Mouse (Mus musculus) heart, adult 2 months (tissue): ENCODE measurements at regions not wholly inside any gene's neighbourhood (a gene's known extent, or its start where the extent isn't known, plus 50 kb on each side); places are given as distances from the start of the nearest gene placed in this dataset.
A peak's percentile ranks its signal among the peaks of the same experiment; 100 is the strongest.
"Not testable (repeated sequence)": the region's sequence is repeated elsewhere in the genome, so short reads cannot be mapped to it uniquely, and the experiment has no call there.

Experiments
- DNase-seq, 2 experiments: peaks; one replicate each; pipeline ENCODE4 v3.0.0; 2021
- H3K27ac ChIP-seq: fragments of 200-600 bp; 2 replicates; pipeline ENCODE4 v1.8.1; 2022
- H3K27me3 ChIP-seq: fragments of 200-500 bp; 2 replicates; pipeline ENCODE4 v1.6.1; 2012; ENCODE audit warnings: mild to moderate bottlenecking, low read length, inconsistent platforms, mixed read lengths; ENCODE audit not compliant: control insufficient read depth, insufficient read depth
- H3K36me3 ChIP-seq: fragments of 200-500 bp; 2 replicates; pipeline ENCODE4 v1.6.1; 2012; ENCODE audit warnings: low read length, inconsistent platforms; ENCODE audit not compliant: control insufficient read depth, insufficient read depth
- H3K4me1 ChIP-seq: fragments of 200-500 bp; 2 replicates; pipeline ENCODE4 v1.6.1; 2011; ENCODE audit warnings: low read length; ENCODE audit not compliant: control insufficient read depth, insufficient read depth
- H3K4me3 ChIP-seq: fragments of 200-600 bp; 2 replicates; pipeline ENCODE4 v1.8.1; 2022
- H3K79me2 ChIP-seq: fragments of 200-500 bp; replicated peaks from 2 replicates; pipeline ENCODE4 v1.6.1; 2012; ENCODE audit warnings: mild to moderate bottlenecking, inconsistent platforms, low read length, moderate library complexity, mixed read lengths; ENCODE audit not compliant: control insufficient read depth, insufficient read depth
- H3K9ac ChIP-seq: fragments of 200-500 bp; 2 replicates; pipeline ENCODE4 v1.6.1; 2012; ENCODE audit warnings: low read depth, mild to moderate bottlenecking, control low read depth, inconsistent platforms, low read length, mixed read lengths
- CTCF ChIP-seq: fragments of 200-600 bp; IDR thresholded peaks from 2 replicates; pipeline ENCODE4 v1.8.1; 2022; ENCODE audit warnings: antibody characterized with exemption, mild to moderate bottlenecking, moderate library complexity
- EP300 ChIP-seq: fragments of 200-500 bp; IDR thresholded peaks from 2 replicates; pipeline ENCODE4 v1.6.1; 2011; ENCODE audit warnings: low read depth, low read length, control low read depth; ENCODE audit not compliant: insufficient read depth
- POLR2A ChIP-seq: fragments of 200-500 bp; IDR thresholded peaks from 2 replicates; pipeline ENCODE4 v1.6.1; 2011; ENCODE audit warnings: mild to moderate bottlenecking, low read depth, low read length, control low read depth; ENCODE audit not compliant: insufficient read depth
- WGBS: fragments of 180-500 bp; shearing (Covaris S2); methylation state at CpG from one replicate; pipeline ENCODE4 v1.1.7; 2018; 5-methylcytosine and 5-hydroxymethylcytosine counted together
- intact Hi-C: fragments of 180-260 bp; cut with DNase I; formaldehyde crosslinking; loops from one replicate; pipeline ENCODE4 v1.15.1; 2025

DNA sequence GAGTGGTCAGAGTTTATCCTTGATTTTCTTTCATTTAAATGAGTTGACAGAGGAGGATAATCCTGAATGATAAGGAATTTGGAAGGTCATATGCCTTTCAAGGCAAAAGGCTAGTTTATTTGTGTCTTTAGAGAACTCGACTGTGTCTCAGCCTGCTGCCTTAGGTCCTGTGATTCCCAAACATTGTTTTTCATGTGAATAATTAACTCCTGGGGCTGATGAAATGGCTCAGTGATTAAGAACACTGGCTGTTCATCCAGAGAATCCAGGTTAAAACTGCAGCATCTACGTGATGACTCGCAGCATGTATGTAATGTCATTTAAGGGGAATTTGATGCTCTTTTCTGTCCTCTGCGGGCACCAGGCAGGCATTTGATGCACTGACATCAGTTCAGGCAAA, 1004.2 kb downstream of the Adgrl3 start:
- Histone ChIP-seq H3K9ac (no peak overlapping the region), H3K4me1 (no peaks in the 10 kb centered on the region), H3K36me3 (no peaks in the 10 kb centered on the region), H3K79me2 (no peaks in the 10 kb centered on the region), H3K27me3 (no peaks in the 10 kb centered on the region), H3K27ac (no peak overlapping the region), H3K4me3 (no peak overlapping the region)
- WGBS = 69% methylated on average over 4 of the region's 4 CpGs
- DNase-seq = no peak
- TF ChIP-seq EP300 = no peak
- TF ChIP-seq POLR2A = no peak
- no peak for TF ChIP-seq CTCF
- intact Hi-C loops = no loop called here

- Histone ChIP-seq H3K36me3 (no peaks in the 10 kb centered on the region), H3K9ac (no peak overlapping the region), H3K4me3 (no peak overlapping the region), H3K27me3 (no peaks in the 10 kb centered on the region), H3K79me2 (no peaks in the 10 kb centered on the region), H3K27ac (no peak overlapping the region), H3K4me1 (no peaks in the 10 kb centered on the region)
- 61% methylated on average over 7 of the region's 7 CpGs for WGBS
- peak in 1 of 2 experiments; percentile 10 for DNase-seq
- TF ChIP-seq CTCF (no peak), EP300 (no peak), POLR2A (no peak)
- intact Hi-C loops = no loop called here
Measured at GRCm38 (mm10) chr5:82034776-82035175, 1014.8 kb downstream of the Adgrl3 start.

GRCm38 (mm10) chr5:82046106-82046505, 1026.2 kb downstream of the Adgrl3 start:
- no peak for DNase-seq
- 57% methylated on average over 2 of the region's 2 CpGs for WGBS
- H3K4me1 ChIP-seq = no peaks in the 10 kb centered on the region
- H3K27me3 ChIP-seq = no peaks in the 10 kb centered on the region
- no peaks in the 10 kb centered on the region for H3K36me3 ChIP-seq
- TF ChIP-seq POLR2A = no peak
- no peak for TF ChIP-seq EP300
- no peak for TF ChIP-seq CTCF
- intact Hi-C loops = no loop called here
- H3K79me2 ChIP-seq = no peaks in the 10 kb centered on the region
- no peak overlapping the region for H3K9ac ChIP-seq
- H3K4me3 ChIP-seq = no peak overlapping the region
- no peak overlapping the region for H3K27ac ChIP-seq

GRCm38 (mm10) chr5:82059108-82059838, 1039.3 kb downstream of the Adgrl3 start:
- intact Hi-C loops = no loop called here
- Histone ChIP-seq H3K4me3 (no peak overlapping the region), H3K27me3 (no peaks in the 10 kb centered on the region), H3K79me2 (no peaks in the 10 kb centered on the region), H3K27ac (no peak overlapping the region), H3K36me3 (no peaks in the 10 kb centered on the region), H3K9ac (no peak overlapping the region), H3K4me1 (no peaks in the 10 kb centered on the region)
- TF ChIP-seq EP300 (no peak), CTCF (no peak), POLR2A (no peak)
- WGBS = 86% methylated on average over 2 of the region's 2 CpGs
- no peak for DNase-seq

DNA sequence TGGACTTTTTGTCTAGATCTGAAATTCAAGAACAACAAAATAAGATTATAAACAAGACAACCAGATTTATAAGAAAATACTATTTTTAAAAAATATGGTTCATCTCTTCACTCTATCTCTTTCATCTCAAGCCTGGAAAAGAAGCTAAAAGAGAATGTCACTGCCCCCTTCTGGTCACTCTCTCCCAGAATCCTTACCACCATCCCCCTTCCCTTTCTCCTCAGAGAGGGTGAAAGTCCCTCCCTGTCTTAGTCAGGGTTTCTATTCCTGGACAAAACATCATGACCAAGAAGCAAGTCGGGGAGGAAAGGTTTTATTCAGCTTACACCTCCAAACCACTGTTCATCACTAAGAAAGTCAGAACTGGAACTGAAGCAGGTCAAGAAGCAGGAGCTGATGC, 1040.7 kb downstream of the Adgrl3 start:
- no peaks in the 10 kb centered on the region for H3K4me1 ChIP-seq

DNA sequence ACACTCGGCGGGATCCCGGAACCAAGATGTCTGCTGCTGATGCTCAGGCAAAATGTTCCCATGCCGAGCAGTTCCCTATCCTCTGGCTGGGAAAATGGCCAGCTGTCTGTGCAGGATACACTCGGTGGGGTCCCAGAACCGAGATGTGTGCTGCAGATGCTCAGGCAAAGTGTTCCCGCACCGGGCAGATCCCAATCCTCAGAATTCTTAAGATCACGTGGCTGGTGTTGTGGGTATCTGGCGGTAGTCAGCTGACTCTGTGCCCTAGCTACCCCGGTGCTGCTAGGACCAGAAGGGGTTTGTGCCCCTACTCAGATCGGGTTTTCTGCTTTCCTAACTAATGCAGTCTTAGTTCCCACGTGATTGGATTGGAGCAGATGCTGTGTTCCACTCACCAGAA, 1049.3 kb downstream of the Adgrl3 start:
- H3K9ac ChIP-seq, H3K4me1 ChIP-seq, DNase-seq, intact Hi-C loops, H3K27ac ChIP-seq, H3K4me3 ChIP-seq, H3K27me3 ChIP-seq, H3K79me2 ChIP-seq, H3K36me3 ChIP-seq: not testable (repeated sequence)
- 76% methylated on average over 13 of the region's 13 CpGs for WGBS

More for the DNA sequence above, 1040.7 kb downstream of the Adgrl3 start:
- Histone ChIP-seq H3K27me3 (no peaks in the 10 kb centered on the region), H3K36me3 (no peaks in the 10 kb centered on the region), H3K79me2 (no peaks in the 10 kb centered on the region), H3K9ac (no peak overlapping the region), H3K4me3 (no peak overlapping the region), H3K27ac (no peak overlapping the region)
- no peak for DNase-seq
- 28% methylated on average over 1 of the region's 1 CpGs for WGBS
- intact Hi-C loops = no loop called here
- TF ChIP-seq CTCF = peak; percentile 48
- no peak for TF ChIP-seq EP300

DNA sequence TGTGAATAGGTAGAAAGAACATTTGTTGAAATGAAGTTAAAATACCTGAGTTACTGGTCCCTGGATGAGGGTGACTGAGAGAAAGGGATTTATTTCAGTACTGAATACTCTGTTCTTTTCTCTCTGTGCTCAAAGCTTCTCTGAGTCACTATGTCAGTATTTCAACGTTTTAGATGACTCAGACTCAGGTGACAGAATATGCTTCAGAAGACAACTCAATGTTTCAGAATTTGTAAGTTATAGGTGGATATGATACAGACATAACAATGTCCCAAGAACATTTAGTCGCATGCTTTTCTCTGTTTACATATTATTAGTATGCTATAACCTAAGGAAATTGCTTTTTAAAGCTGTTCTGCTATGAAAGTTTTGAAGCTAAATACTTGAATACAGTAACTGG, 1069.5 kb downstream of the Adgrl3 start:
- H3K4me3 ChIP-seq = no peak overlapping the region
- no peak overlapping the region for H3K27ac ChIP-seq
- TF ChIP-seq CTCF (no peak), POLR2A (no peak), EP300 (no peak)
- H3K27me3 ChIP-seq = no peaks in the 10 kb centered on the region
- intact Hi-C loops = no loop called here
- no peaks in the 10 kb centered on the region for H3K4me1 ChIP-seq
- H3K79me2 ChIP-seq = no peaks in the 10 kb centered on the region
- H3K9ac ChIP-seq = no peak overlapping the region
- no peaks in the 10 kb centered on the region for H3K36me3 ChIP-seq
- DNase-seq = no peak
- WGBS = 57% methylated on average over 2 of the region's 2 CpGs
